Mouse (Mus musculus) embryonic facial prominence, embryonic 13.5 days (tissue): ENCODE measurements around the gene Adssl1. TPM values are rescaled to one million over a fixed set of nuclear protein-coding genes. Genes with fewer than 3 reads are reported as not detected.

Source experiments
- ATAC-seq: fragments of 200-750 bp; cut with Nextera tagmentation; 2 replicates; pipeline ENCODE4 v1.8.0; 2017; ENCODE audit warnings: low read depth; ENCODE audit not compliant: insufficient number of reproducible peaks, insufficient read depth, low FRiP score, low TSS enrichment
- H3K27ac ChIP-seq: fragments of 300-500 bp; sonication (generic); 2 replicates; pipeline ENCODE4 v1.5.1; 2015; ENCODE audit warnings: moderate library complexity, mild to moderate bottlenecking, inconsistent platforms
- H3K27me3 ChIP-seq: fragments of 300-500 bp; sonication (generic); 2 replicates; pipeline ENCODE4 v1.6.1; 2015; ENCODE audit warnings: mild to moderate bottlenecking, inconsistent platforms
- H3K36me3 ChIP-seq: fragments of 300-500 bp; sonication (generic); 2 replicates; pipeline ENCODE4 v1.6.1; 2015; ENCODE audit warnings: mild to moderate bottlenecking, inconsistent platforms
- H3K4me1 ChIP-seq: fragments of 300-500 bp; sonication (generic); 2 replicates; pipeline ENCODE4 v1.6.1; 2015; ENCODE audit warnings: inconsistent platforms
- H3K4me2 ChIP-seq: fragments of 300-500 bp; sonication (generic); 2 replicates; pipeline ENCODE4 v1.6.1; 2015; ENCODE audit warnings: moderate library complexity, mild to moderate bottlenecking, inconsistent platforms
- H3K4me3 ChIP-seq: fragments of 300-500 bp; sonication (generic); 2 replicates; pipeline ENCODE4 v1.5.1; 2015; ENCODE audit warnings: mild to moderate bottlenecking, inconsistent platforms
- H3K9ac ChIP-seq: fragments of 300-500 bp; sonication (generic); 2 replicates; pipeline ENCODE4 v1.6.1; 2015; ENCODE audit warnings: mild to moderate bottlenecking, inconsistent platforms
- H3K9me3 ChIP-seq: fragments of 300-500 bp; sonication (generic); 2 replicates; pipeline ENCODE4 v1.6.1; 2016; ENCODE audit warnings: inconsistent platforms
- WGBS: fragments of 180-500 bp; shearing (Covaris S2); methylation state at CpG from one replicate; pipeline ENCODE4 v1.1.7; 2015; ENCODE audit warnings: mixed read lengths; 5-methylcytosine and 5-hydroxymethylcytosine counted together
- polyA plus RNA-seq: library from polyadenylated mRNA; unstranded; fragments of >200 nt; fragmentation: Nextera tagmentation; extraction: Ambion mirVana; gene quantifications from 2 replicates; pipeline ENCODE4 v1.2.1, GENCODE M21; 2015

The Adssl1 gene
- polyA plus RNA-seq, 1 experiment from 2014 or later, result 4.4 TPM

DNA sequence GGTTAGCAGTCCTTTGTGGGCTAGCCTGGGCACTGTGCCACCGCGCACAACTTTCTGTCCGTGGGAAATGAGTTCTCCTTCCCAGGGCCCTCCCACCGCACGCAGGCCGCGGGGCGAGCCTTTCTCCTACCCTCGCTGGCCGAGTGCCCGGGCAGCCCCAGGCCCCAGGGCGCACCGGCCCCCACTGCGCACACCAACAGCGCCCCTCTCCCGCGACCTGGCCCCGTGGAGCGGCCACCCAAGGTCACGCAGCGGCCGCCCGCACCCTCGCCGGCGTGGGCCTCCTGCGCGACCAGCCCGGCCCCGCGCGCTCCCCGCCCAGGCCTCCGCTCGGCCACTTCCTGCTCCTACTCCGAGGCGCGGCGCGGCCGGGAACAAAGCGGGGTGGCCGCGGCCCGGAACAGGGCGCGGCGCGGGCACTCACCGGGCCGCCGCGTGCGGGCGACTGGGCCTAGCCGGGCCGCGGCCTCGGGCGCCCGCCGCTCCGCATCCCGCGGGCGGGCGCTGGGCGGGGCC lies 53.8 kb downstream of the Adssl1 start:
- peak overlapping the region; percentile 85 for H3K4me2 ChIP-seq
- no peaks in the 10 kb centered on the region for H3K9me3 ChIP-seq
- H3K9ac ChIP-seq, result peak overlapping the region; percentile 99
- H3K4me1 ChIP-seq, result peaks cover 53% of the 10 kb centered on the region
- H3K27me3 ChIP-seq, result peaks cover 17% of the 10 kb centered on the region
- under 1% methylated on average over 67 of the region's 68 CpGs for WGBS
- peak overlapping the region; percentile 95 for H3K27ac ChIP-seq
- no peak for ATAC-seq
- H3K36me3 ChIP-seq, result peaks cover 26% of the 10 kb centered on the region
- peak overlapping the region; percentile 100 for H3K4me3 ChIP-seq

DNA sequence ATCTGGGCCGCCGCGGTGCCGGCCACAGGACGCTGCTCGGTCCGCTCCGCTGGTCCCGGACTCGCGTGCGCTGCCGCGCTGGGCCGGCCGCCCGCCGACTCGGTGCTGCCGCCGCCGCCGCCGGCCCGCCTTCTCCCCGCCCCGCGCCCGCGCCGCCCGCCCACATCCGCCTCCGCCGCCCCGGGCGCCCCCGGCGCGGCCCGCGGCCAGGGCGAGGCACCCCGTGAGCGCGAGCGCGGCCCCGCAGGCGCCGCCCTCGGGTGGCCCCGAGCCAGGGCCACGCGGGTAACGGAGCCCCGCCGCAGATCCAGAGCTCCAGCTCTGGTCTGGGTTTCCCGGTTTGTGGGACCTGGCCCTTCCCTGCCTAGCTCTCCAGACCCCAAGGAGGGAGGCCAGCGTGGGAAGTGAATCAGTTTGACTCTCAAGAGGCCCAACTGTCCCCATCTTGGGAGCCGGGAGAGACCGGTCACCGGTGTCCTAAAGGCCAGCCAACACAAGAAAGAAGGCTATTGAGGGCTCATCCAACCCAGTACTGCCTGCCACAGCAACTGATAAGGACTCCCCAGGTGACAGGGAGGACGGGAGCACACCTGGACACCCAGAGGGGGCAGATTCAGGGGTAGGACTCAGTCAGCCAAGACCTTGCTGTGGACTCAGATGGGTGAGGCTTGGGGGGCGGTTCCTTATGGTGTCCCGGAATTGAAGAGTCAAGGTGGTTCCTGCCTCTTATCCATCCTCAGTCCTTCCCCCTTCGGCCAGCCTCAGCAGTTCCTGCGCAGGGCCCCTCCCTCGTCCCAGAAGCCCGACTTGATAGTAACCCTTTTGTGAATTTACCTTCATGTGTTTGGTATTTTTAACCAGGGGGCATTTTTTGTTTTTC lies 54.5 kb downstream of the Adssl1 start, which contains the start of gene Akt1:
Gene Akt1 (minus strand): TSS at position 753 of the 880 bp plus-strand sequence.
- peak; percentile 32; the same call in 1 of the 2 replicates for ATAC-seq
- Histone ChIP-seq H3K27ac (peak within 1 kb of the TSS; percentile 95), H3K36me3 (peaks cover 19% of the 10 kb centered on the region), H3K27me3 (peaks cover 24% of the 10 kb centered on the region), H3K9ac (peak within 1 kb of the TSS; percentile 99), H3K9me3 (no peaks in the 10 kb centered on the region), H3K4me3 (peak within 1 kb of the TSS; percentile 100), H3K4me1 (peaks cover 53% of the 10 kb centered on the region), H3K4me2 (peak within 1 kb of the TSS; percentile 85)
- WGBS, result under 1% methylated on average over 40 of the region's 70 CpGs

DNA sequence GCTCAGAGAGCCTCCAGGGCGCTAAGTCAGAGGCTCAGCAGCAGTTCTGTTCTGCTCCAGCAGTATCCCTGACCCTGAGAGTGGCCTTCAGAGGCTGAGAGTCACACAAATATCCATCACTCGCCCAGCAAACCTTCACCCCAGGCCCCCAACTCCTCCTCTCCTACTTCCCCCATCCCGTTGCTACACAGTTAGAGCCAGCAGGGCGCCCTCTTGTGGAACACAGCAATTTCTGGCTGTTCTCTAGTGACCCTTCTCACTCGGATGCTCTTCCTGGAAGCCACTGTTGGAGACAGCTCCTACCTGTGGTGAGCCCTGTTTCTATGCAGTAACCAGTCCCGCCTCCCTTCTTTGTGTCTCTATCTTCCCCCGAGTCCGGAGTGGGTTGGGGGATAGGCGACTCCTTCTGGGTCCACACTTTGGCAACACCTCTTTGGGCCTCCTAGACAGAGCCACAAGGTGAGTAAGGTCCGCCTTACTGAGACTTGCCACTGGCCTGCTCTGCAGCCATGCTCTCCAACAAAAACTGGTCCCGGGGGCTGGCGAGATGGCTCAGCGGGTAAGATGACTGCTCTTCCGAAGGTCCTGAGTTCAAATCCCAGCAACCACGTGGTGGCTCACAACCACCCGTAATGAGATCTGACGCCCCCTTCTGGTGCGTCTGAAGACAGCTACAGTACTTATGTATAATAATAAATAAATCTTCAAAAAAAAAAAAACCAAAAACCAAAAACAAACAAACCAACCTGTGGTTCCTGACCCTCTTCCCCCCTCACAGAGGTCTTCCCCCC lies 55.6 kb downstream of the Adssl1 start:
- peaks cover 60% of the 10 kb centered on the region for H3K4me1 ChIP-seq
- H3K4me3 ChIP-seq, result peak overlapping the region; percentile 100
- H3K9me3 ChIP-seq, result no peaks in the 10 kb centered on the region
- peaks cover 8% of the 10 kb centered on the region for H3K36me3 ChIP-seq
- peak overlapping the region; percentile 99 for H3K9ac ChIP-seq
- 17% methylated on average over 18 of the region's 18 CpGs for WGBS
- peak overlapping the region; percentile 95 for H3K27ac ChIP-seq
- peaks cover 35% of the 10 kb centered on the region for H3K27me3 ChIP-seq
- H3K4me2 ChIP-seq, result peak overlapping the region; percentile 85
- ATAC-seq, result peak; percentile 58

DNA sequence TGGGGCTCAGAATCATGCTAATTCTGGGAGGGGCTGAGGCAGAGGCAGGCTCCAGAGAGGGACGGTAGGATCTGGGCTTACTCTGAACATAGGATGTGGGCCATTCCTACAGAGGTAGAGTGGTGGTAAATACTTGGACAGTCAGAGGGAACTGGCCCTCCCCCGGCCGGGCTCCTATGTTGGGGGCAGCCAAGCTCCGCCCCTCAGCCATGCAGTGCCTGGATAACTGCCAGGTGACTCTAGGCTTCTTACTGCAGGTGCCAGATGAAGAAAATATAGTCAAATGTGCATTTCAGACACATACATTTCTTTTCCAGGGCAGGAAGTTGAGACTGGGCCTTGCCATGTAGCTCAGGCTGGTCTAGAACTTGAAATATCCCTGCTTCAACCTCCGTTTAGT lies 57.2 kb downstream of the Adssl1 start:
- 62% methylated on average over 5 of the region's 5 CpGs for WGBS

DNA sequence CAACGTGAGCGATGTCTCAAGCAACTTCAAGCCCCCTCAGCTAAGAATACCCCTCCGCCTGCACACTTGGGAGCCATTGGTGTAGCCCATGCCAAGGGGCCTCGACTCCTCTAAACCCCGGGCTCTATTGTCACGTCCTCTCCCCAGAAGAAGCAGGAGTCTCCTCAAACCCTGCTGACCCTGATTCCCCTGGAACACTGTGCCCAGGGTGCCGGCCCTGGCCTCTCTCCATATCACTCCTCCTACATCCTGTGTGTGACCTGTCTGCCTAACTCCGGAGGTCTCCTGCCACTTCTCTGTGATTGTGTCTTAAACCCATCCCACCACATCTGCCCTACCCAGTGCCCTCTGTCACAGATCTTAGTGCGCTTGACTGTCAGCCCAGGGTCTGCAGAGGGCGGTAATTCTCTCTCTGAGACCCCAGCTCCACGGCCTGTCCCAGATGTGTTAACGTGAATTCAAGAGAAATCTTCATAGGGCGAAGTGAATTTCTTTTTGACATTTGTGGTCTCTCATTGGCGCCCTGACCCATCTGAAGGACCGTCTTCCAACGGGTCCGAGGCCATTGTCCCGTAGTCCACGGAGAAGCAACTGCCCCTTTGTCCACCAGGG lies 58.2 kb downstream of the Adssl1 start:
- 22% methylated on average over 19 of the region's 19 CpGs for WGBS
- H3K4me1 ChIP-seq, result peaks cover 34% of the 10 kb centered on the region
- H3K9me3 ChIP-seq, result no peaks in the 10 kb centered on the region
- peak overlapping the region; percentile 62 for H3K4me3 ChIP-seq
- H3K9ac ChIP-seq, result peak overlapping the region; percentile 73
- H3K36me3 ChIP-seq, result no peaks in the 10 kb centered on the region
- H3K4me2 ChIP-seq, result peak overlapping the region; percentile 94
- H3K27me3 ChIP-seq, result peaks cover 61% of the 10 kb centered on the region
- H3K27ac ChIP-seq, result no peak overlapping the region
- no peak for ATAC-seq

More for the DNA sequence above, 57.2 kb downstream of the Adssl1 start:
- H3K27me3 ChIP-seq, result peaks cover 51% of the 10 kb centered on the region
- H3K4me3 ChIP-seq, result no peak overlapping the region
- no peak overlapping the region for H3K4me2 ChIP-seq
- ATAC-seq, result no peak
- no peak overlapping the region for H3K27ac ChIP-seq
- H3K9me3 ChIP-seq, result no peaks in the 10 kb centered on the region
- H3K9ac ChIP-seq, result no peak overlapping the region
- peaks cover 44% of the 10 kb centered on the region for H3K4me1 ChIP-seq
- no peaks in the 10 kb centered on the region for H3K36me3 ChIP-seq

DNA sequence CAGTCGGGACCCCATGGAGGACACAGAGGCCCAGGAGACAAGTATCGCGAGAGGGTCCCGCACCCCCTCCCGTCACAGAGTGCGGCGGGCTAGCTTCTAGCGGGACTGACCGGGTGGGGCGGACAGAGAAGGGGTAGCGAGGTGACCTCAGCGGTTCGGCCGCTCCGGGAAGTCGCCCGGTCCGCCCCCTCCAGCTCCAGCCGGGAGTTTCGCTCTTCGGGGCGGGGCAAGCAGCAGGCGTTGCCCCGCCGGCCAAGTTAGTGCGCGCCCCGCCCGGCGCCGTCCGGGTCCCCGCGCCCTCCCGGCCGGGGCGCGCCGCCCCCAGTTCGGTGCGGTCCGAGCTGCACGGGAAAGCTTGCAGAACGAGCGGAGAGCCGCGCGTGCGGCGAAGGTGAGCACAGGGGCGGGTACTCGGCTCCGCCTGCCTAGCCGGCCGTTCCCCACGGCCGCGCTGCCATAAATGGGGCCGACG lies 58.7 kb downstream of the Adssl1 start, which contains the start of gene Zbtb42:
Gene Zbtb42 (plus strand): TSS at position 274 of the 472 bp plus-strand sequence.
- Histone ChIP-seq H3K9me3 (no peaks in the 10 kb centered on the region), H3K4me2 (peak within 1 kb of the TSS; percentile 94), H3K36me3 (no peaks in the 10 kb centered on the region), H3K27ac (no peak within 1 kb of the TSS), H3K9ac (peak within 1 kb of the TSS; percentile 73), H3K27me3 (peaks cover 66% of the 10 kb centered on the region), H3K4me3 (peak within 1 kb of the TSS; percentile 62), H3K4me1 (peaks cover 33% of the 10 kb centered on the region)
- ATAC-seq, result no peak
- under 1% methylated on average over 60 of the region's 60 CpGs for WGBS

DNA sequence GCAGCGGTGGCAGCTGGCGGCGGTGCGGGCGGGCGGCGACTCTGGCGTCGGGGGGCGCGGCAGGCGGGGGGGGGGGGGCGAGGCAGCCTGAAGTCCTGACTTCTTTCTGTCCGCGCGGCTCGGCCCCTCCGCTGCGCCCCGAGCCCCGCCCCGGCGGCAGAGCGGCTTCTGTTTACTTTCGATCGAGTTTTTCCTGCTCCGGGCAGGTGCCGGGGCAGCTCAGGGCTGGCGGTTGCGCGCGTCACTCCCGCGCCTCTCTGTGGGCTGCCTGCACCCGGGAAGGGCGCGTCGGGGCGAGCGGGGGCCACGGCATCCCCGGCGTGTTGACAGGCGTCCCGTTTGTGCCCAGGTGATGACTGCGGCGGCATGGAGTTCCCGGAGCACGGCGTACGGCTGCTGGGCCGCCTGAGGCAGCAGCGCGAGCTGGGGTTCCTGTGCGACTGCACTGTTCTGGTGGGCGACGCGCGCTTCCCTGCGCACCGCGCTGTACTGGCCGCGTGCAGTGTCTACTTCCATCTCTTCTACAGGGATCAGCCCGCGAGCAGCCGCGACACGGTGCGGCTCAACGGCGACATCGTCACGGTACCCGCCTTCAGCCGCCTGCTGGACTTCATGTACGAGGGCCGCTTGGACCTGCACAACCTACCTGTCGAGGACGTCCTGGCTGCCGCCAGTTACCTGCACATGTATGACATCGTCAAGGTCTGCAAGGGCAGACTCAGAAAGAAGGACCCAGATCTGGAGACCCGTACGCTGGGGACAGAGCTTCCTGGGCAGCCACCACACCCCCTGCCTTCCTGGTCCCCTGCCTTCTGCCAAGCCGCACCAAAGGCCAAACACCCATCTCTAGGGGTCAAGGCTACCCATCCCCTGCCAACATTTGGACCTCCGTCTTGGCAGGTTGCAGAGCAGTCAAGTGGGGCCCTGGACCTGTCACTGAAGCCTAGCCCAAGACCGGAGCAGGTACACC lies 59.5 kb downstream of the Adssl1 start:
- Histone ChIP-seq H3K27me3 (peaks cover 71% of the 10 kb centered on the region), H3K27ac (no peak overlapping the region), H3K9ac (peak overlapping the region; percentile 73), H3K4me1 (peaks cover 33% of the 10 kb centered on the region), H3K4me3 (peak overlapping the region; percentile 62), H3K4me2 (peak overlapping the region; percentile 94), H3K36me3 (no peaks in the 10 kb centered on the region), H3K9me3 (no peaks in the 10 kb centered on the region)
- 0 out of 2 replicates have a peak, but pooled peaks have one; percentile 20 for ATAC-seq
- WGBS, result 4% methylated on average over 67 of the region's 87 CpGs

DNA sequence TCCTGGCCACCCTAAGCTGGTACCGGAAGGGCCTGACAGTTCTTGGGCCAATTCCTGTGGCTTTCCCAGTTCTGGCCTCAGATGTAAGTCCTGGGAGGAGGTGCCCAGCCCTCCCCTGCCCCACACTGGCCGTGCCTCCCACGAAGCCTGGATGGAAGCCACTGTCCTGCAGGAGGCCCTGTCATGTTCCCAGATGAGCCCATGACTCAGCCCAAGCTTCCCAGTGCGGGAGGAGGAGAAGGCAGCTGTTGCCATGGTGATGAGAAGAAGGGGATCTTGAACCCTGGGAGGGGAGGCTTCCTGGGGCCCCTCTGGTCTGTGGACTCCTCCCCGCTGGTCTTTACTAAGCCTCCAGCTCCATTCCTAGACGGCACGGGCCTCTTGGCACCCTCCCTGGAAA lies 63.5 kb downstream of the Adssl1 start:
- H3K36me3 ChIP-seq, result no peaks in the 10 kb centered on the region
- no peak overlapping the region for H3K4me2 ChIP-seq
- 56% methylated on average over 7 of the region's 7 CpGs for WGBS
- peaks cover 14% of the 10 kb centered on the region for H3K4me1 ChIP-seq
- no peaks in the 10 kb centered on the region for H3K9me3 ChIP-seq
- ATAC-seq, result no peak
- 0 out of 2 replicates have a peak overlapping the region, but pooled peaks have one; percentile 32 for H3K9ac ChIP-seq
- peaks cover 57% of the 10 kb centered on the region for H3K27me3 ChIP-seq
- no peak overlapping the region for H3K27ac ChIP-seq
- no peak overlapping the region for H3K4me3 ChIP-seq

DNA sequence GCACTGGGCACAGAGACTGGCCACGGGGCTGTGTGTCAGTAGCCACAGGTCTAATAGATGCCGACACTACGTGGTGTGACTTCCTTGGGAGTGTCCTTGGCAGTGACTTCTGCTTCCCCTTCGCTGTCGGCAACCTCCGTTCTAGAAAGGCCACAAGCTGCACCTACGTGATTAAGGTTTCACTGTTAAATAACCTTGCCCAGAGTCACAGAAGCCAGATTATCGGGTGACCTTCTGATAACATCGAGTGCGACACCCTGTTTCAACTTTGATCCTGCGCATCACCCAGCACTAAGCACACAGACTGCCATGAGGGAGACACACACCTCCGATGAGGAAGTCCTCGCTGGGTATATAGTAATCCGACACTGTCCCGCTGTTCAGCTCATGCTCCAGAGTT lies 68.6 kb downstream of the Adssl1 start:
- ATAC-seq, result no peak

More for the DNA sequence above, 68.6 kb downstream of the Adssl1 start:
- WGBS, result 77% methylated on average over 15 of the region's 15 CpGs
- Histone ChIP-seq H3K9me3 (no peaks in the 10 kb centered on the region), H3K4me1 (peaks cover 8% of the 10 kb centered on the region), H3K27me3 (0 out of 2 replicates have a peak, but pooled peaks cover 6% of the 10 kb centered on the region), H3K27ac (no peak overlapping the region), H3K9ac (no peak overlapping the region), H3K4me3 (no peak overlapping the region), H3K36me3 (no peaks in the 10 kb centered on the region), H3K4me2 (no peak overlapping the region)
